Mouse (Mus musculus) brain, adult 10 weeks (tissue): Measurements from ENCODE around the gene Frmd7. TPM values are rescaled to one million over a fixed set of nuclear protein-coding genes. Genes with fewer than 3 reads are reported as not detected.

Experiments used
- polyA plus RNA-seq: library from polyadenylated mRNA; stranded (reverse); fragments of 350-450 nt; fragmentation: Illumina TruSeq; extraction: RNeasy Lipid Tissue Mini Kit (QIAGEN cat#74804); gene quantifications from one replicate; pipeline ENCODE4 v1.2.3, GENCODE M21; 2015; ENCODE audit warnings: low read depth, low replicate concordance

The Frmd7 gene
- 0.57 TPM for polyA plus RNA-seq

DNA sequence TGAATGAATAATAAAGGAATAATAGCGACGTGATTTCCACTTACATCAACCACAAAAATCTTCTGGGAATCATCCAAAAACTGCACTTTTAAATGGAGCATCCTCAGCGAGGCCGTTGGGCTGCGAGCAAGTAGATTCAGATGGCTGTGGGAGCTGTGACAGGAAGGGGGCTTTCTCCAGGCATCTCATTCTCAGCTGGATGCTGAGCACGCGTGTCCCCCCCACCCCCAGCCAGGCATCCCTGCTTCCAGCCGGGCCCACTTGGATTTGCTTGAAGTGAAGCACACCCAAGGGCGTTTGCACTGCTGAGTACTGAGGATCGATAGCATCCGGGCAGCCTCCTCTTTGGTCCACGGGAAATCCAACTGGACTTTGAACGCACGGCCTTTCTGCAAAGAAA, at the start of gene Frmd7:
Frmd7 (minus strand) TSS at position 101 of the 400 bp plus-strand sequence.

Other genes with a start within 250 kb of the Frmd7 start
- gene Stk26, start 101.7 kb downstream of the Frmd7 start, polyA plus RNA-seq = 8.4 TPM
- gene Rap2c, start 75.3 kb upstream of the Frmd7 start, polyA plus RNA-seq = 27.5 TPM